Mouse (Mus musculus): ENCODE measurements around the gene Aoc3.

GRCm38 (mm10) chr11:101332537-101332936 lies 2.1 kb downstream of the Aoc3 start:
- no peak for TF ChIP-seq CTCF (IDR thresholded peaks at IDR 0.05; ENCODE audit: low read depth)
- TF ChIP-seq EP300 (IDR thresholded peaks at IDR 0.05; ENCODE audit: low read depth), result no peak

Measured in liver, postnatal 0 days (tissue).